Mouse (Mus musculus) 416B (cell line): ENCODE results near the gene Fam71b.

ENCODE experiments used
- DNase-seq: peaks from one replicate; pipeline ENCODE4 v3.0.0; 2011; ENCODE audit warnings: low read depth

The Fam71b gene

GRCm38 (mm10) chr11:46396167-46396859 is at the start of gene Fam71b:
Gene Fam71b, plus strand, starts transcription at chr11:46396559.
- DNase-seq = peak; percentile 15

GRCm38 (mm10) chr11:46347756-46348155 is 48.6 kb upstream of the Fam71b start:
- peak; percentile 19 for DNase-seq

GRCm38 (mm10) chr11:46348416-46348815 is 47.9 kb upstream of the Fam71b start:
- DNase-seq = no peak

GRCm38 (mm10) chr11:46349681-46350410 is 46.5 kb upstream of the Fam71b start:
- no peak for DNase-seq

GRCm38 (mm10) chr11:46358369-46358768 is 38.0 kb upstream of the Fam71b start:
- DNase-seq = no peak

DNA sequence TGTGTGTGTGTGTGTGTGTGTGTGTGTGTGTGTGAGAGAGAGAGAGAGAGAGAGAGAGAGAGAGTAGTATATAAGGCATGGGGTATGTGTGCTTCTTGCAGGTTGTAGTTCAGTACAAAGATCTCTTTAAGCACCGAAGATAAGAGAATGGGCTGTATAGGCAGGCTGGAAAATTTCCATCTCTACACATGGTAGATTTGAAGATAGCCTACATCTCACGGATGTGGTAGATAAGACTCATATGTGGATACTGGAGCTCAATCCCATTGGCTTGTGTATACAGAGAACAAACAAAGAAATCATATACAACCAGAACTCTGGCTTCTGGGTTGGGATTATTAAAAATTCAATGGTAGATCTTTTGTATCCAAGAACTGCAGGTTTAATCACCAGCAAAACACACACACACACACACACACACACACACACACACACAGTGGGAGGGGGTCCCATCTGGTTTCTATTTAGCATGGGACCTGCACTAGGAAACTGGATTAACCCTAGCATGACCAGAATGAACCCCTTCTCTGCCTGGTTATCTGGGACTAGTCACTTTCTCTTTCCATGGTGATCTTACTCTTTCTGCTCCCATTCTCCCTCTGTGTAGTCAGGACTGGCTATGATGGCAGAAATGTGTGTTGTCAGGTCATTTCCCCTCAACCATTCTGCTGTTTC is 35.2 kb upstream of the Fam71b start:
- no peak for DNase-seq

DNA sequence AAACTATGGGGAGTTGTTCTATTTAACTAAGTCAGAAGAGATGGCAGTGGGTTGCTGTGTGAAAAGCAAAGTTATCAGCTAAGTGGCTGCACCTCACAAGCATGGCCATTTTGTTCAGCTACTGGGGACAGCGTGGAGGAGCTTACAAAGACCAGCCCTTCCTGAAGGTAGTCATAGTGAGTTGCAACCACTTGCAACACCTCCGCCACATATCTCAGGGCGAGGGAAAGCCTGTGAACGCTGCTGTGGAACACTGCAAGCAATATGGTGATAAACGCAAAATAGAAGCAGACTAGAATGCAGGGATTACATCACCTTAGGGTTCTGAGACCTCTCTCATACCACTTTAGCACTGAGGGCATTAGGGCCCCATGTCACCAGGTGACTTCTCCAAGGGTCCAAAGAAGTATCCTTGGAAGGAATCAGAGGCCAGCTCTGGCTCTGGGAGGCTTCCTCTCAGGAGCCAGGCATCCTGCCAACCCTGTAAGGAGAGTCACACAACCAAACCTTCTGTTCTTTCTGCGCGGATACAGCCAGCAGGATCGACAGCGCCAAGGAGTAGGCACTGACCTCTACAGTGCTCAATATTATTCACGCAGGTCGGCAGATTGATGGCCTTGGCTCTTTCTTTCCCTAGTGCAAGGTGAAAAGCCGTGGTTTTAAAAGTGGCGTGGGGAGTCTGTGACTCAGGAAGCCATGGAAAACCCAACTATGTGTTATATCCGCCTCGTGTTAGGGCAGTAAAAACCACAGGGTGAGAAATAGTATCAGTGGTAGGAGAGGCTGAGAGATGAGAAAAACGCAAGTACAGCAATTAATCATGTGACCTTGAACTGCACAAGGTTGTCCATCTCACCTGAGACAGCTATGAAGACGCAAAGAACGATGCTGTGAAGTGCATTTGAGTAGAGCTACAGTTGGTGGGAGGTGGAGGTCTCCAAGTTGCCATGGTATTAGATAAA is 34.0 kb upstream of the Fam71b start:
- DNase-seq = peak; percentile 66

DNA sequence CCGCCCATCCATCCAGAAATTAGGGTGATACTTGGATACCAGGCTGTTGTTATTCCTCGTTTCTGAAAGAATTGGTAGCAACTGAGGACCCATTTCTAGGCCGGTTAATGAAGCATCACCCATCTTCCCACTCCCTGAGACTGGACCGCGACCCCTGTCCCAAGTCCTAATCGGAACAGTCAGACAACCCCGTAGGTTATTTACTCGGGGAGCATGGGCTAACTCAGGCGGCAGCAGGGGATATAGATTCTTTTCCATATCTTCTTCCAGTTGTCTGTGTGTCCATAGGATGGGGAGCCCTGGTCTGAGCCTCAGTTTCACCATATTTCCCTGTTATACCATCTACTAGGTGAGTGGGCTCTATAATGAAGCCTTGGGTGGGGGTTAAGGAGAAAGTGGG is 32.5 kb upstream of the Fam71b start:
- DNase-seq = no peak

DNA sequence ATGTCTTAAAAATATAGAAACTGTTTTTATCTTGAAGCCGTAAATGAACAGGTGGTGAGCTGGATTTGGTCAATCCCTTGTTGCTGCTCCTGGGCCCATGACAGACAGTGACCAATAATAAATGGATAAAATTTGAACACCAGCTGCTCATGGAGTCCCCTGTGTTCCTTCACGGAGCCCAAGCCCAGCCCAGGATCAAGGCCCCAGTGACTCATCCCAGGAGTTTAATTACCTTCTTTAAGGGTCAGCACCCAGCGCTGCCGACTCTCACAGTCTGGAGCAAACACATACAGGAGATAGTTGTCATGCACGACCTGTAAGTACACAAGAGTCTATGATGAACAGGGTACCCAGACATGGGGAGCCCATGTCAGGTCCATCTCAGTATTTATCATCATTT is 30.6 kb upstream of the Fam71b start:
- no peak for DNase-seq

DNA sequence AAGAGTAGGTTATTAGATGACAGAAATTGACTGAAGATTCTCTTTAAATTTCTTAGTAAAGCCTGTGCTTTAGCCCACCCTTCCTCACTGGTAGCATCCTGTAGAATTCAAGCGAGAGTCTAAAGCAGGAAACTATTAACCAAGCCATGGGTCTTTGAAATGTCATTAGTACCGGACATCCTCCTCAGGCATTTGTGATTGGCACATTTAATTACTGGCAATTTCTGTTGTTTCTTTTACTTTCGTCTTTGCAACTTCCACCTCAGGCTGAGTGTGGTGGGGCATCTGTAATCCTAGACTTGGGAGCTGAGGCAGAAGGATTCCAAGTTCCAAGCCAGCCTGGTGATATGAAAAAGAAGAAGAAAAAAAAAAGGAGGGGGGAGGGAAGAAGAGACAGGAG is 30.0 kb upstream of the Fam71b start:
- no peak for DNase-seq

DNA sequence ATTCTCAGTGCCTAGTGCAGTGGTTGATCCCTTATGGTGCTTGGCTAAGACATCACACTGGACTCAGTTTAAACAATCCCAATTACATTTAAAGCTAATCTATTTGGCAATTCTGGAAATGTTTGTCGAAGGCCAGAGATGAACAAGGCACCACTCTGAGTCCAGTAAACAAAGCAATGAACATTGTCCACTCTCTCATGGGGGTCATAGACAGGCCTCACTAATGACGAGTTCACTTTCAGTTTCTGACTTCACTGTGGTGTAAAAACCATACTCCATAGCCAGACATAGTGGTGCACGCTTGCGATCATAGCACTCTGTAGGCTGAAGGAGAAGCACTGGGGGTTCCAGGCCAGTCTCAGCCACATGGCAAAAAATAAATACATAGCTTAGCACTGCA is 25.9 kb upstream of the Fam71b start:
- no peak for DNase-seq

- no peak for DNase-seq
These were observed 25.1 kb upstream of the Fam71b start for GRCm38 (mm10) chr11:46371250-46371649.

DNA sequence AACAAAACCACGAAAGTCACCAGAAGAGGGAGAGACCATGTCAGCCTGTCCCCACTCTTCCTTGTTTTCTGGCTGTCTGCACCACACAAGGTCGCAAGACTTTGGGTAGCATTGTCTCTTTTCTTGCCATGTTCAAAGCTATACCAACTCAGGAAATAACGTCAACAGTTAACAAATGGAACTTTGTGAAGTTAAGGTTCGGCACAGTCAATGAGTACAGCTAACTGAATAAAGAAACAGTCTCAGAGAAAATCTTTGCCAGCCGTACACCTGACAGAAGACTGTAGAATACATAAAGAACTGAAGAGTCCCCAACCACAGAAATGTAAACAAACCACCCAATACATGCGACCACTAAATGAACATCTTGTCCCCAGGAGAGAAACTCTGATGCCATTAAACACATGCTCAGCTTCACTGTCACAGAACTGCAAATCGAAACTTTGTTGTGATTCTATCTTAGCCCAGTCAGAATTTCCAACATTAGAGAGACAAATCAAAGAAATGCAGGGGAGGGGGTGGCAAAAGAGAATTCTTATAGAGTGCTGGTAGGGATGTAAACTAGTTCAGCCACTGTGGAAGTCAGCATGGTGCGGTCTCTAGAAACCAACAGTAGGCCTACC is 23.9 kb upstream of the Fam71b start:
- DNase-seq = no peak

GRCm38 (mm10) chr11:46373071-46374030 is 23.0 kb upstream of the Fam71b start:
- DNase-seq = no peak

- no peak for DNase-seq
These were observed 21.3 kb upstream of the Fam71b start for GRCm38 (mm10) chr11:46375015-46375414.

DNA sequence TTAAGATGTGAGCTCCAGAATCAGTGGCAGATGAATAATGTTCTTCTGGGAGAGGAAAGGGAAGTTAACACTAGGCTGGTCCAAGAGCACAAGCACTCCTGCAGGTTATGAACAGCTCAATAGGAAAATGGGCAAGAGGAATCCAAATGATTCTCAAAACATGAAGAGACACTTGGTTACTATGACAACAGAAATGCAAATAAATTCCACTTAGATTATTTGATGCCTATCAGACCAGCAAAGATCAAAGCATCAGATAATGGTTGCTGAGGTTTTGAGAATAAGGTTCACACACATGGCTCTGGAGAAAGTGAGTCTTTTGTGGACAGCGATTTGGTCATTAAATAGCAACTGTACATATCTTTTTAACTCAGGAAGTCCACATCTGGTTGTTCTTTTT is 19.0 kb upstream of the Fam71b start:
- no peak for DNase-seq

DNA sequence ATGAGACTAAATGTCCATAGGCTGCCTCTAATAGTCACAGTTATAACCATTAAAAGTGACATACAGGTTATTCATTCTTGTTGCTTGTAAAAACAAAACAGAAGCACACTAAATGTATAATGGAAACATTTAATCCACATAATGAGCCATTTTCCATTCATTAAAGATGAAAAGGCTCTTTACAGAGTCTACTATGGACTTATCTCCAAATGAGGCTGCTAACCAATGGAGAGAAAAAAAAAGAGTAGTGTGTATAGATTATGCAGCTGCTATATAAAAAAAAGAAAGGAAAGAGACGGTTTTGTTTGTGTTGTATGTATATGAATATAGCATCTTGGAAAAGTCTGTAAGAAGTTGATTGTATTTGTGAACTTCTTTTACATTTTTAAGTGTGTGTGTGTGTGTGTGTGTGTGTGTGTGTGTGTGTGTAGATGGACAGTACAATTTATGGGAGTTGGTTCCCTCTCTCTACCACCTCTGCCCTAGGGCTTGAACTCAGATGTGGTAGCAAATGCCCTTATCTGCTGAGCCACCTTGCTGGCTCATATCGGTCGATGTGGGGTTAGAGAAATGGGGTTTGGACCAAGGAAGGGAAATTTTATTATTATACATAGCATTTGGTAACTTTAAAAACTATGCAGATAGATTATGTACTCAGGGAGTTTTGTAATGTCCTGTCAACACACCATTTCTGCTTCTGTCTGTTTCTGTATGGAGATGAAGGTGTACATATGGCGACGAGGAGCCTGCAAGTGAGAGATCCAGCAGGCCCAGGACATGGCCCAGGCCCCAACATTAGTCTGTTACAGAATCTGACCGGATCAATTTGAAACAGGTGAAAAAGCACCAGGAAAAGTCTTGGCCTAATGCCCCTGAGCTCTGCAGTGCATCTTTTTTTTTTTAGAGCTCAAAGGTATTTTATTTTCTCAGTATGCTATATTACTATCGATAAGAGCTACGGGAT is 18.3 kb upstream of the Fam71b start:
- DNase-seq = no peak

GRCm38 (mm10) chr11:46380097-46380675 is 16.2 kb upstream of the Fam71b start:
- no peak for DNase-seq

DNA sequence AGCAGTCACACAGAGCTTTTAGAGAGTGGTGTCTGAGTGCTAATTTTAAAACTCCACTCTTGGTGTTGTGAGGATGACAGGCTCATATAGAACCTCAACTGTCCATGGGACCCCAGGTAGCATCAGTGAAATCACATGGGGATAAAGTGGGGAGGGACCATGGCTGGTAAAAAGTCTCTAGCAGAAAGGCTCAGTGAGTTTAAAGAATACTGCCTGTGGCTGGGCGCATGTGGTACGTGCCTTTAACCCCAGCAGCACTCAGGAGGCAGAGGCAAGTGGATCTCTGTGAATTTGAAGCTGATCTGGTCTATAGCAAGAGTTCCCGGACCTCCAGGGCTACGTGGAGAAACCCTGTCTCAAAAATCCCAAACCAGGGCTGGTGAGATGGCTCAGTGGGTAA is 13.9 kb upstream of the Fam71b start:
- no peak for DNase-seq
